Mouse (Mus musculus) cerebellum, adult (tissue): ENCODE data around the gene Acta1.

Experiments used
- ATAC-seq: cut with Nextera tagmentation; 2 replicates; pipeline ENCODE4 v1.9.2; 2017; ENCODE audit warnings: mild to moderate bottlenecking, moderate library complexity, mixed read lengths; ENCODE audit not compliant: insufficient number of reproducible peaks, low FRiP score, low TSS enrichment

Gene Acta1

GRCm38 (mm10) chr8:123847546-123847945, 47.0 kb downstream of the Acta1 start:
- ATAC-seq = peak; percentile 71; the same call in 1 of the 2 replicates

- ATAC-seq = no peak
These were observed 48.0 kb downstream of the Acta1 start for GRCm38 (mm10) chr8:123846509-123846908.

GRCm38 (mm10) chr8:123845991-123846390, 48.6 kb downstream of the Acta1 start:
- no peak for ATAC-seq

GRCm38 (mm10) chr8:123845114-123845513, 49.4 kb downstream of the Acta1 start:
- no peak for ATAC-seq

- no peak for ATAC-seq
These were observed 50.2 kb downstream of the Acta1 start for GRCm38 (mm10) chr8:123844341-123844740.

- no peak for ATAC-seq
These were observed 52.5 kb downstream of the Acta1 start for GRCm38 (mm10) chr8:123842086-123842485.
